Mouse (Mus musculus): ENCODE results near the gene Unc119b.
A peak's percentile ranks its signal among the peaks of the same experiment; 100 is the strongest.
"Not testable (repeated sequence)": the region's sequence is repeated elsewhere in the genome, so short reads cannot be mapped to it uniquely, and the experiment has no call there.

Unc119b gene

GRCm38 (mm10) chr5:115091776-115092175, 43.0 kb downstream of the Unc119b start:
- no peak for DNase-seq (ENCODE audit: low spot score in 2 of 2)

GRCm38 (mm10) chr5:115091015-115091414, 43.8 kb downstream of the Unc119b start:
- DNase-seq (ENCODE audit: low spot score in 2 of 2): no peak

- no peak for DNase-seq (ENCODE audit: low spot score in 2 of 2)
Observed at GRCm38 (mm10) chr5:115089592-115090268, 45.0 kb downstream of the Unc119b start.

- no peak for DNase-seq (ENCODE audit: low spot score in 2 of 2)
Observed at GRCm38 (mm10) chr5:115085675-115086074, 49.1 kb downstream of the Unc119b start.

- DNase-seq (ENCODE audit: low spot score in 2 of 2): no peak
Observed at GRCm38 (mm10) chr5:115083492-115083891, 51.3 kb downstream of the Unc119b start.

DNA sequence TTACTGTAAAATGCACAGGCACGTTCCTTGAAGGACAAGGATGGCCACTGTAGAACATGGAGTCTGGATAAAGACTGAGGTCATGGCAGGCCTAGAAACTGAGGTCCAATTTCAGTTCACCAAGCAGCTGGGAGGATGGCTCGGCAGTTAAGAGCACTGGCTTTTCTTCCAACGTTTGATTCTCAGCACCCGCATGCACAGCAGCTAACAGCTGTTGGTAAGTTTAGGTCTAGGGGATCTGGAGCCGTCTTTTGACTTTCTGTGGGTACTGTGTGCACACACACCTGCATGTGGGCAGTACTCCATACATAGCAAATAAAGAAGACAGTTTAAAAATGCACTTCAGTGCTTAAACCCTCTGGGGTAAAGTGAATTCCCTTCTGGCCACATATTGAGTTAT, 53.1 kb downstream of the Unc119b start:
- no peak for DNase-seq (ENCODE audit: low spot score in 2 of 2)

- DNase-seq (ENCODE audit: low spot score in 2 of 2): peak; percentile 39 to 56
Observed at GRCm38 (mm10) chr5:115076144-115076901, 58.5 kb downstream of the Unc119b start.

- DNase-seq (ENCODE audit: low spot score in 2 of 2): no peak
Observed at GRCm38 (mm10) chr5:115074749-115075148, 60.0 kb downstream of the Unc119b start.

- DNase-seq (ENCODE audit: low spot score in 2 of 2): not testable (repeated sequence)
Observed at GRCm38 (mm10) chr5:115073306-115073705, 61.5 kb downstream of the Unc119b start.
